Mouse (Mus musculus) NIH3T3 (cell line): Measurements from ENCODE around the gene Pygm.
A peak's percentile ranks its signal among the peaks of the same experiment; 100 is the strongest.

ENCODE experiments used
- DNase-seq: peaks from one replicate; pipeline ENCODE4 v3.0.0-alpha.2; 2012; ENCODE audit warnings: low read depth

The Pygm gene

DNA sequence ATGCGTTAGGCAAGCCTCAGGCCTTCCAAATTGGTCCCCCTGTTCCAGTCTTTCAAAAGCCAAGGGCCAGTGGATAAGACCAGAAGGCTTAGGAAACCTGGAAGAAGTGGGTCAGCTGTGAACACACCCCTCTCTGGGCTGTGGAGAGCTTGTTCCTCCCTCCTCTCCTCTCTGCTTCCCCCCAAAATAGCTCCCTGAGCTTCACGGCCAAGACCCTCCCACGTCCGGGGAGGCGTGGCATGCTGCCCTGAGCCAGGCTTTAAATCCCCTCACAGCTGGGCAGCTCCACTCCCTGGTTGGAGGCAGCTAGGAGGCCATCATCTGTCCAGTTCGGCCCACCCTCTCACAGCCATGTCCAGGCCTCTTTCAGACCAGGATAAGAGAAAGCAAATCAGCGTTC lies at the start of gene Pygm:
Gene Pygm, plus strand, starts transcription at position 272 of the 400 bp plus-strand sequence.
- DNase-seq = no peak

DNA sequence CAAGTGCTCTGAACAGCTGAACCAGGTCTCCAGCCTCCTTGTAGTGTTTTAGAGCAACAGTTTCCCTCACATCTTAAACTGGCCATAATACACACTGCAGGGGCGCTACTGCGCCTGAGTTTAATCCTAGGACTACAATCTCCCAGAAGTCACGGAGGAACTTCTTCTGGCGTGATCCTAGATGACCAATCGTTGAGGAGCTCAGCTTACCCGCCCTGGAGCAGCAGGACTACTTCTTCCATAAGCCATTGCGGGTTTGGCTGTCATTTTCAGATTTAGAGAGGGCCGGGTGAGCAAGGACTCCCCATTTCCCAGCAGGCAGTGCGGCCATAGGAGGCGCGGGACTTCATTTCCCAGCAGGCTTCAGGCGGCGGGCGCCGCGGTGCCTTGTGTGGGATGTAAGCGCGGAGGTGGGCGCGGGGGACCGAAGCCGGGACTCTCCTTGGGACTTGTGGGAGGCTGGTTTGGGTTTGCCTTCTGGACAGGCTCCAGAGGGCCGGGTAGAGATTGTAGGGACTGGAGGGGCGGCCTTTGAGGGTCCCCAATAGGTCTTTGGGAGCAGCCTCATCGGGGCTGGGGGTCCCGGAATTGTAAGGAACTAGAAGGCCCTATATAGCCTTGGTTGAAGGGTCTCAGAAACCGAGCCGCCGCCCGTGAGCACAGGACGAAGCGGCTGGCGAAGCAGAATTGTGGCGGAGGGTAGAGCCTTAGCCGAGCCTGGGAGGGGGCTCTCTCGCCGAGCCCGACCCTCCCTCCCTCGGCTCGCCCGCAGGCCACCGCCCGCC lies 49.3 kb upstream of the Pygm start, which contains the start of gene Men1:
Gene Men1, plus strand, starts transcription at position 307 of the 785 bp plus-strand sequence.
- peak; percentile 98 for DNase-seq

DNA sequence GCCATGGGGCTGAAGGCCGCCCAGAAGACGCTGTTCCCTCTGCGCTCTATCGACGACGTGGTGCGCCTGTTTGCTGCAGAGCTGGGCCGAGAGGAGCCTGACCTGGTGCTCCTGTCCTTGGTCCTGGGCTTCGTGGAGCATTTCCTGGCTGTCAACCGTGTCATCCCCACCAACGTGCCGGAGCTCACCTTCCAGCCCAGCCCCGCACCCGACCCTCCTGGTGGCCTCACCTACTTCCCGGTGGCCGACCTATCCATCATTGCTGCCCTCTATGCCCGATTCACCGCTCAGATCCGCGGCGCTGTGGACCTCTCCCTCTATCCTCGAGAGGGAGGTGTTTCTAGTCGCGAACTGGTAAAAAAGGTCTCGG lies 48.8 kb upstream of the Pygm start:
- DNase-seq = peak; percentile 37

DNA sequence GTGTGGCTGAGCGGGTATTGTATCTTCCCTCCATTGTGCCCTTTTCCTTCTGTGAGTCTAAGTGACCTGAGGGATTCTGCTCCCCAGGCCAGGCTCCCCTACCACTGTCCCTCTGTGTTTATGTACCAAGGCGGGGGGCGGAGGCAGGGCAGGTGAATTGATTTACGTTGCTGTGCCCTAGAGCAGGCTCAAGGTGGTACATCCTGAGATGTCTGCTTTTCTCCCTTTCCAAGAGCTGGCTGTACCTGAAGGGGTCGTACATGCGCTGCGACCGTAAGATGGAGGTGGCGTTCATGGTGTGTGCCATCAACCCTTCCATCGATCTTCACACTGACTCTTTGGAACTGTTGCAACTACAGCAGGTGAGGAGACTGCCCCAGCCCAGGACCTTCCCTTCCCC lies 47.3 kb upstream of the Pygm start:
- DNase-seq = no peak

DNA sequence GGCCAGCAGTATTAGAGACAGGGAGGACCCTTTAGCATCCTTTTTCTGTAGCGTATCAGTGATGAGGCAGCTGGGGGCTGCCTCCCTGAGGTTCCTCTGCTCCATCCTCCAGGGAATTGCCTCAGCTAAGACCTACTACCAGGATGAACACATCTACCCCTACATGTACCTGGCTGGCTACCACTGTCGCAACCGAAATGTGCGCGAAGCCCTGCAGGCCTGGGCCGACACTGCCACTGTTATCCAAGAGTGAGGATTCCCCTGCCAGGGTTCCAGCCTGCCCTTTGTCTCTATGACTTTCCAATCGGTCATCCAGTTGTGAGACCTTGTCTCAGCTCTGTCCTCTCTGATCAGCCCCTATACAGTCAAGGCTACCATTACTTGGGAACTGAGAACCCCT lies 46.0 kb upstream of the Pygm start:
- no peak for DNase-seq

DNA sequence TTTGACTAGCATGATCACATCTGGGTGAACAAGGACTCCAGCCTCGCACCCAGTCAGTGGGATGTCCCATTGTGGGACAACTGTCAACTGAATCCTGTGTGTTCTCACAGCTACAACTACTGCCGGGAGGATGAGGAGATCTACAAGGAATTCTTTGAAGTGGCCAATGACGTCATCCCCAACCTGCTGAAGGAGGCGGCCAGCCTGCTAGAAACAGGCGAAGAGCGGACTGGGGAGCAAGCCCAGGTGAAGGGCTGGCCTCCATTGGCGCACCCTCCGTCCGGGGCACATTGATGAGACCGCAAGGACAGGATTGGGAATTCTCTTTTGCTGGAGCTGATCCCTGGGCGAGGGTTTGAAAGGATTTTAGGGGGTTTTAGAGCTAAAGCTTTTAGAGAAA lies 45.5 kb upstream of the Pygm start:
- DNase-seq = no peak

DNA sequence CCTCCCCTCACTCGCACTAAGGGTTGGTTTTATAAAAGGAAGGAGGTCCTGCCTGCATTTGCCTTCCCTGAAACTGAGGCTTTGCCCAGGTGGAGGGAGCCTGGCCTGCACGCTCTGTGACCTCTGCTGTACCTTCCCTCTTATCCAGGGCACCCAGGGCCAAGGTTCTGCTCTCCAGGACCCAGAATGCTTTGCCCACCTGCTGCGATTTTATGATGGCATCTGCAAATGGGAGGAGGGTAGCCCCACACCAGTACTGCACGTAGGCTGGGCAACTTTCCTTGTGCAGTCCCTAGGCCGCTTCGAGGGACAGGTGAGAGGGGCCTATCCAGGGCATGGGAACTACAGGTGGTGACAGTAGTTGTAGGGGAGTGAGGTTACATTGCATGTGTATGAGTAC lies 45.0 kb upstream of the Pygm start:
- DNase-seq = no peak

DNA sequence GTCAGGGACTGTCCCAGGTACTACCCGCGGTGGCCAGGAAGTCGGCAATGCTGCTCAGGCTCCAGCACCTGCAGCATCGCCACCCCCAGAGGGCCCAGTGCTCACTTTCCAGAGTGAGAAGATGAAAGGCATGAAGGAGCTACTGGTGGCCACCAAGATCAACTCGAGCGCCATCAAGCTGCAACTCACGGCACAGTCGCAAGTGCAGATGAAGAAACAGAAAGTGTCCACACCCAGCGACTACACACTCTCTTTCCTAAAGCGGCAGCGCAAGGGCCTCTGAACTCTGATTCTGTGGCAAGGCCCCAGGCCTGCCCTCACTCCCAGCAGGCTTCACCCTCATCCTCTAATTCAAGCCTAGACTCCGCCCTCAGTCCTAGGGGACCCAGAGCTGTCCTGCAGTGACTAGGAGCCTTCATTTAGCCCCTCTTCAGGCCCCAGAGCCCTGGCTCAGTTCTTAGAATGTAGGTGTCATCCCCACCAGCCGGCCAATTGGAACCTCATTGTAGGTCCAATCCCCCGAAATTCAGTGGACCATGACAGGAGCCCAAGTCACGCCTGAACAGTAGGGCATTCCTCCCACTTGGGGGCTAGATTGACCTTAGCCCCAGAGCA lies 44.2 kb upstream of the Pygm start:
- no peak for DNase-seq

DNA sequence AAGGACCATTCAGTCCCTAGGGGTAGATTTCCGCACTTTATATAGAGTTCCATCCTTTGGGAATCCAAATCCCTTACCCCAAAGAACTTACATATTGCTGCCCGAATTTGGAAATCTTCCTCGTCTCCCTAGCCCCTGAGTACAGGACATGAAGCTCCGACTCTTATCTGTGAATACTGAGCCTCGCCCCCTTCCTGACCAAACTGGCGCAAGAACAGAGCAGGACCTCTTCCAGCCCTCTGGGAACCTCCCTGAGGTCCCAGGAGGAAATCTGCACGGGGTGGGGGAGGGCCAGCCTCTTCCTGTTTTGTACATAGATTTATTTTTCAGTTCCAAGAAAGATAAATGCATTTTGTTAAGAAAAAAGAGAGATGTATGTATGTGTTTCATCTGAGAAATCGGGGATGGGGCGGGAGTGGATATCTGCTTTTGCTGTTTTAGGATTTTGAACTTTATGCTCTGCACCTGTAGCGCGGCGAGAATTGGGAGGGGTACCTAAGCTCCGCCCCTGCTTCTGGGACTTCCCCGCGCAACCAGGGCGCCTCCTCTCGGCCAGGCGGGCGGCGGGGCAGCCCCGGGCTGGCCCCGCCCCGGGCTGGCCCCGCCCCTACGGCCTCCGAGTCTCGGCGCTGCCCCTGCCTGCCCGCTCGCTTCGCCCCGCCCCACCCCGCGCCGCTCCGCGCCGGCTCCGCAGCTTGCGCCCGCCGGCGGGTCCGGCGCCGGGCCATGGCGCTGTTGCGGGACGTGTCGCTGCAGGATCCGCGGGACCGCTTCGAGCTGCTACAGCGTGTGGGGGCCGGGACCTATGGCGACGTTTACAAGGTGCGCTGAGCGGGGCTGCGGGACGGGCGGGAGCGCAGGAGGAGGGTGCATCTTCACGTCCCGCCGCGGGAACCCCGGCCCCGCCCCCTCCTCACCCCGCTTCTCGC lies 43.4 kb upstream of the Pygm start, which contains the start of gene Map4k2:
Gene Map4k2, plus strand, starts transcription at position 612 of the 929 bp plus-strand sequence.
- peak; percentile 93 for DNase-seq

DNA sequence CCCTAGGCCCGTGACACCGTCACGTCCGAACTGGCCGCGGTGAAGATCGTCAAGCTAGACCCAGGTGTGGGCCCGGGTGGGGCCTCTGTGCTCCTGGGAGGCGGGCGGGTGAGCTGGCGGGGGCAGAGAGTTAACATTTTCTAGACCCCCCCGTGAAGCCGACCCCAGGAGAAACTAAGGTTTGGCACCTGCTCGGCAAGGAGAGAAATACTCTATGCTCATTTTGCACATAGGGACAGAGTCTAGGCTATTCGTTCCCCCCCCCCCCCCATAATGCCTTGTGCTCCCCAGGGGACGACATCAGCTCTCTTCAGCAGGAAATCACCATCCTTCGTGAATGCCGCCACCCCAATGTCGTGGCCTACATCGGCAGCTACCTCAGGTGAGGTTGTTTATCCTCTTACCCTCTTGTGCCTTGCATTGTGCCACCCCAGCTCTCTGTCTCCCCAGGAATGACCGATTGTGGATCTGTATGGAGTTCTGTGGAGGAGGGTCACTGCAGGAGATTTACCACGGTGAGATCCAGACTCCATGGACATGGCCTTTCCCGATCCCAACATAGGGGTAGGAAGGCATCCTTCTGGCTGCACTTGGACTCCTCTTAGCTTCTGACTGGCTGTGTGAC lies 42.6 kb upstream of the Pygm start:
- no peak for DNase-seq

DNA sequence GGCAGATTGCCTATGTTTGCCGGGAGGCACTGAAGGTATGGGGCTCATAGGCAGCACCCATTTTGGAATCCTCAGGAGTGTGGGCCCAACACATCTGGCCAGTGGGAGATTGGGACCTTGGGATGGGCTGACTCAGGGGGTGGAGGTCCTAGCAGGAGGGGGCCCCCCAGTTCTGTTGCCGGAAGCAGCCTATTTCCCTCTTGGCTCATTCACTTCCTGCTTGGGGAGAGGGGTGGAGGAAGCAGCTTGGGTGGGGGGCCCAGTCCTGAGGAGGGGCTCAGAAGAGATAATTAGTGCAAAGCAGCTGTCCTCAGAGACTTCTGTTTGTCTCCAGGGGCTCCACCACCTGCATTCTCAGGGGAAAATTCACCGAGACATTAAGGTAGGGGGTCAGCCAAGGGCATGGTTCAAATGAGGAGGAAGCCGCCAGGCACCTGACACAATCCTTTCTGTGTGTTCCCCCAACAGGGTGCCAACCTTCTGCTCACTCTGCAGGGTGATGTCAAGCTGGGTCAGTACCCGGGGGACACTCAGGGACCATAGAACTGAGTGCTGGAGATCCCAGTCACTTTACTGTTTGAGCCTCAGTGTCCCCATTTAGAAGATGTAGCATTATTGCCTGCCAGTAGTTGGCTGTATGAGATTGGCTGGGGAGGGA lies 41.8 kb upstream of the Pygm start:
- no peak for DNase-seq

DNA sequence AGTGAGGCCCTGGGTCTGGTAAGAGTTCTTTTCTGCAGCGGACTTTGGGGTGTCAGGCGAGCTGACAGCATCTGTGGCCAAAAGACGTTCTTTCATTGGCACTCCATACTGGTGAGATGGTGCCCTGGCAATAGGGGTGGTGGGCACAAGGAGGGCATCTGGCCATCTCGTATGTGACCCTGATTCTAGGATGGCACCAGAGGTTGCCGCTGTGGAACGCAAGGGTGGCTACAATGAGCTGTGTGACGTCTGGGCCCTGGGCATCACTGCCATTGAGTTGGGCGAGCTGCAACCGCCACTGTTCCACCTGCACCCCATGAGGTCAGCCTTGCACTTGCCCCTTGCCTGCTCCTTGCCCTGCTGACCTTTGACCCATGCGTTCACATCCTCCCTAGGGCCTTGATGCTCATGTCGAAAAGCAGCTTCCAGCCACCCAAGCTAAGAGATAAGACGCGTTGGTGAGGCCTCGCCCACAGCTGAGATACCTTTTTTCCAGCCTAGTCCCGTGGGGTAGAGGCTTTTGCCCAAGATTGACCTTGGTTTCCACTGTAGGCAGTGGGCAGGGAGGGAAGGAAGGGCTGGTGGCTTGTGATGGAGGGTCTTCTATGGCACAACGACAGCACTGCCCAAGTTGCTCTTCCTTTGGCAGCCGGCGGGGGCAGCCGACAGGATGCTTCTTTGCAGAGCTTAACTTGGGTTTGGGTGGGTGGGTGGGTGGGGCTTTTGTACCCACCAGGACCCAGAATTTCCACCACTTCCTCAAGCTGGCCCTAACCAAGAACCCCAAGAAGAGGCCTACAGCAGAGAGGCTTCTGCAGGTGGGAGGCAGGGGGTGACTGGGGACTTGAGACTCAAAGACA lies 40.9 kb upstream of the Pygm start:
- no peak for DNase-seq

DNA sequence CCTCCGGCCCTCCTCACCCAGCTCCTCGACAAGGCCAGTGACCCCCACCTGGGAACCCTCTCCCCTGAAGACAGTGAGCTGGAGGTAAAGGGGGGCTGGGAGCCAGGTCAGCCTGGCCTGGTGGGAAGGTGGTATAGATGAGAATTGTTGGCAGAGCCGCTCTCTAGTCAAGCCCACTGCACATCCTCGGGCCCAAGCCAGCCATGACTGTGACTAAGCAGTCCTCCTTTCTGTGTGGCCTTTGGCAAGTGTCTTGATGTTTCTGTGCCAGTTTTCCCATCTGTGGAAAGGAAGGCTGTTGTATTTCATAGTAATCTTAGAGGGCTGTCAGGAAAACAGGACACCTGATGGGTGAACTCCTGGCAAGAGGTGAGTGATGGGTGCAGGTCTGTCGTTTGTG lies 40.2 kb upstream of the Pygm start:
- DNase-seq = no peak

DNA sequence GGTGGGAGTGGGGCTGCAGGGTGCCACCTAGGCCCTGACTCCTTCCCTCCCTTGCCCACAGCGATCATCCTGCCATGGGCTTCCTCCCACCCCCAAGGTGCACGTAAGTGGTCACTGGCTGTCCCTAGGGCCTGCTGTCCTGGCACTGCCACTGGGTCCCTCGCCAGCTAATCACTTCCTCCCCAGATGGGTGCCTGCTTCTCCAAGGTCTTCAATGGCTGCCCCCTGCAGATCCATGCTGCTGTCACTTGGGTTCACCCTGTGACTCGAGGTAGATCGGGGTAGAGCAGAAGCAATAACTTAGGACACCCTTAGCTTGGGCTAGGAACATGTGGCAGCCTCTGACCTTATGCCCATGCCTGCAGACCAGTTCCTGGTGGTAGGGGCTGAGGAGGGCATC lies 38.2 kb upstream of the Pygm start:
- no peak for DNase-seq

DNA sequence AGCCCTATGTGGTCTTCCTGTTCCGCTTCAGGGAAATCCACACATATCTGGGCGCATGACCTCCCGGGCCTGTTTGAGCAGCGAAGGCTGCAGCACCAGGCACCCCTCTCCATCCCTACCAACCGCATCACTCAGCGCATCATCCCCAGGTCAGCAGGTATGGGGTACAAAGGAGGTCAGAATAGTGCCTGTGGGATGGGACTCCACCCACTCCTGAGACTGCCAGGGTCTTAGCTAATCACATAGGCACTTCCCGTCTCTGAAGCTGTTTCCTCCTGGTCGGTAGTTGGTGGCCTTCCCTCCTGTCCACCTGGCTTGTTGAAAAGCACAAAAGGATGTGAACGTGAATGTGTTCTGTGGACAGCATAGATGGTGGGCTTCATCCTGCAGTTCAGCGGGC lies 37.5 kb upstream of the Pygm start:
- DNase-seq = no peak

DNA sequence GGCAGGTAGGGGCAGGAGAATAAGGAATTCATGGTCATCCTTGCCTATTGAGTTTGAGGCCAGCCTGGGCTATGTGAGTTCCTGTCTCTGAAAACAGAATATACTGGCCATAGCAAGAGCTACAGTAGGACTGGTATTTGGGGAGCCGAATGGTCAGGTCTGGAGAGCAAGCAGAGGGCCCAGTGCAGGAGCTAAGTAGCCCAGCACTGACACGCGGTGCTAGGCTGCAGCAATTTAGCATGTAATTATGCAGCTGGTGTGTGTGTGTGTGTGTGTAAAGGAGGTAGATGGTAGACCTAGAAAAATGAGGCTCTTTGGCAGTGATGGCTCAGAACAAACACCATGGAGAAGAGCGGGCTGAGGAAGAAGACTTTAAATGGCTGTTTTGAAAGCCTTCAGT lies 36.6 kb upstream of the Pygm start:
- DNase-seq = no peak

DNA sequence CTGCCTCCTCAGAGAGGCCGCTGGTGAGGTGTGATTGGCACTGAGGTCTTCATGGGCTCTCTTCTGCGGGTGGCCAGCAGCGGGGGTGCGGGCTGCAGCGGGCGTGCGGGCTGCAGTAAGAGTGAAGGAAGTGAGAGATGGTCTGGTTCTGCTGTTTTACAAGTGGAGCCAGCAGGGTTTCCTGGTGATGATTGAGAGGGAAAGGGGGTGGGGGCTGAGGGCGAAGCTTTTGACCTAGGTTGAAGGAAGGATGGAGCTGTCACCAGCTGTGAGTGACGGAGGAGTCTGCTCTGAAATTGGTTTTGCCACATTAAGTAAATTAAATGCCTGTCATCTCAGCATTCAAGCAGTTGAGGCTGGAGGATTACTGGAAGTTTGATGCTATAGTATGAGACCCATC lies 35.5 kb upstream of the Pygm start:
- no peak for DNase-seq

DNA sequence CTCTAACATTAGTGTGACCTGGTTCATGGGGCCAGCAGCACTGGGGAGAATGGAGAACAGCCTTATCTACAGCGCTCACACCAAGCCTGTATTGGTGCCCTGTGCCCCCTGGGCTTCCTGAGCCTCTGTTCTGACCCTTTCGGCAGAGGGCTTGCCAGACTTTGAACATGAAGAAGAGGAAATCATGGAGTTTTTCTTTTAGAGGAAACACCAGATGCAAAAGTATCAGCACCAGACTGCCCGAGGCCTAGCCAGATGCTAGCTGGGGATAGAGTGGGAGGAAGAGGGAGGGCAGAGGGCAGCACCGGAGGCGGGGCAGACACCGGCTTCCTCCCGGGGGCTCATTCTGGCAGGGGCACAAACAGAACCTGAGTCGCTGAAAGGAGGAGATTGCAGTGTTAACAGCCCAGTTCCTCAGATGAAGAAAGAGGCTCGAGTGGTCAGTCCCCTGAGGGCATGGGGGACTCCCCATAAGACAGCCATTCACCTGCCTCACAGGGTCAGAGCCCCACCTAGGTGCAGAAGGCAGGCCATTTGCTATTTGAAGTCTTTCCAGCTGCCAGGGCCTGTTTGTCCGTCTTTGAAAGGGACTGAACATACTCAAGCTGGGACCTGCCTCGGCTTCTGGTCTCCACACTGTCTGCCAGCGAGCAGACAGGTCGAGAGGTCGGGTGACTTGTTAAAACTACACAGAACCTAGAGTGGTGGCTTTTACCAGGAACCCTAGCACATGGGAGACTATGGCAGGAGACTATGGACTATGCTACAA lies 34.8 kb upstream of the Pygm start:
- peak; percentile 32 for DNase-seq

DNA sequence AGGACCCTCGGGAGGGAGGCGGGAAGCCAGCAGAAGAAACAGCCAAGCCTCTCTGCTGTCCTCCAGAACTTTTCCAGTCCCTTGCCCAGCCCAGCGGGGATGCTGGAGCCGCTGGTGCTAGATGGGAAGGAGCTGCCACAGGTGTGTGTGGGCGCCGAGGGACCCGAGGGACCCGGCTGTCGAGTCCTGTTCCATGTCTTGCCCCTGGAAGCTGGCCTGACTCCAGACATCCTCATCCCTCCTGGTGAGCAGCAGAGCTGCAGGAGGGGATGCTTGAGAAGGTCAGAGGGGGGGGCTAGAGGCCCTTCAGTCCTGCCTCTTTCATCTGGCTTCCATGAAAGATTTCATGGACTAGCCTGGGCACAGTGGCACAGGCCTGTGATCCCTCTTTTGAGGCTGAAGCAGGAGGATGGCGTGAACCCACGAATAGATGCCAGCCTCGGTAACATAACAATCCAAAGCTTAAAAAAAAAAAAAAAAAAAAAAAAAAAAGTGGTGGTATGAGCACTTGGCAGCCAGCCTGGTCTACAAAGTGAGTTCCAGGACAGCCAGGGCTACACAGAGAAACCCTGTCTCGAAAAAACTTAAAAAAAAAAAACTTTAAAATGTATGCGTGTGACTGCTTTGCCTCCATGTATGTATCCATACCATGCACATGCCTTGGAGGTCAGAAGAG lies 32.6 kb upstream of the Pygm start:
- DNase-seq = peak; percentile 47
